In genomic region chr9:13918606-13919202, GRCm38 (mm10) we compare ENCODE assay signal across 12 mouse cellular contexts.
DNase-seq lines count a peak whose midpoint lies in the region; ATAC-seq lines count a peak whose summit lies in the region.
"Had no signal": no experiment of that assay in that cellular context is flagged by ENCODE, and none has a peak within 500 bp of the region (broad histone marks: within the 10 kb centered on the region; RNA-seq: fewer than 3 reads in every experiment).

No protein-coding gene starts in this region.

- peaks cover 3% of the 10 kb centered on the region; the same call in 1 of the 2 replicates for H3K4me1 ChIP-seq in neural tube, embryonic 11.5 days (ENCODE audit: control insufficient read depth, insufficient read depth, low read length)
- no peaks in the 10 kb centered on the region for H3K4me1 ChIP-seq in forebrain, embryonic 11.5 days (replicated peaks; ENCODE audit: control insufficient read depth, insufficient read depth, low read length)
- H3K4me1 ChIP-seq: kidney, embryonic 15.5 days had no signal

- peak; percentile 55; the same call in 1 of the 2 replicates for ATAC-seq in neural tube, embryonic 11.5 days (ENCODE audit: insufficient read depth, low FRiP score, low TSS enrichment)
- peak; percentile 84 for ATAC-seq in forebrain, embryonic 11.5 days (replicated peaks; ENCODE audit: low FRiP score)

- no peaks in the 10 kb centered on the region for H3K9me3 ChIP-seq in neural tube, embryonic 11.5 days (ENCODE audit: control insufficient read depth, low read length)
- H3K9me3 ChIP-seq in forebrain, embryonic 11.5 days (ENCODE audit: control insufficient read depth, low read length): no peaks in the 10 kb centered on the region
- H3K9me3 ChIP-seq: kidney, embryonic 15.5 days had no signal

- H3K27me3 ChIP-seq in neural tube, embryonic 11.5 days (ENCODE audit: control insufficient read depth, insufficient read depth, low read length): no peaks in the 10 kb centered on the region
- H3K27me3 ChIP-seq in forebrain, embryonic 11.5 days (ENCODE audit: control insufficient read depth, insufficient read depth, low read length): no peaks in the 10 kb centered on the region
- H3K27me3 ChIP-seq: heart, embryonic 13.5 days; kidney, embryonic 15.5 days; limb, embryonic 12.5 days had no signal

- no peaks in the 10 kb centered on the region for H3K36me3 ChIP-seq in neural tube, embryonic 11.5 days (ENCODE audit: control insufficient read depth, insufficient read depth, low read length)
- no peaks in the 10 kb centered on the region for H3K36me3 ChIP-seq in forebrain, embryonic 11.5 days (ENCODE audit: control insufficient read depth, insufficient read depth, low read length)
- H3K36me3 ChIP-seq: heart, embryonic 13.5 days; kidney, embryonic 15.5 days; limb, embryonic 12.5 days had no signal

- H3K4me2 ChIP-seq in neural tube, embryonic 11.5 days (ENCODE audit: low read depth): no peak overlapping the region
- no peak overlapping the region for H3K4me2 ChIP-seq in forebrain, embryonic 11.5 days (ENCODE audit: low read depth, low read length, severe bottlenecking)
- H3K4me2 ChIP-seq: heart, embryonic 13.5 days; kidney, embryonic 15.5 days; limb, embryonic 12.5 days had no signal

- DNase-seq in neural tube, embryonic 11.5 days (ENCODE audit: low spot score): peak; percentile 39
- no peak for DNase-seq in neural tube, embryonic 10.5 days (ENCODE audit: extremely low spot score, low spot score)
- DNase-seq in forebrain, embryonic 11.5 days (ENCODE audit: low spot score): no peak
- DNase-seq in mesoderm, embryonic 11.5 days (ENCODE audit: low read depth, low spot score): peak; percentile 56
- no peak for DNase-seq in kidney, adult 11 months
- DNase-seq in gastrocnemius, postnatal 36 days: no peak
- DNase-seq in adrenal gland, postnatal 36 days: no peak
- DNase-seq: cerebellum, adult 9-11 months had no signal

- 40% methylated on average over 7 of the region's 7 CpGs for WGBS in neural tube, embryonic 11.5 days
- WGBS in forebrain, embryonic 11.5 days: 34% methylated on average over 7 of the region's 7 CpGs

- no peak overlapping the region for H3K4me3 ChIP-seq in neural tube, embryonic 11.5 days (ENCODE audit: low read depth, low read length)
- H3K4me3 ChIP-seq in forebrain, embryonic 11.5 days (ENCODE audit: low read depth, low read length): no peak overlapping the region
- H3K4me3 ChIP-seq: heart, embryonic 13.5 days; kidney, embryonic 15.5 days; limb, embryonic 12.5 days had no signal

- H3K9ac ChIP-seq in neural tube, embryonic 11.5 days (ENCODE audit: low read length): no peak overlapping the region
- no peak overlapping the region for H3K9ac ChIP-seq in forebrain, embryonic 11.5 days (ENCODE audit: low read length)
- H3K9ac ChIP-seq: heart, embryonic 13.5 days; kidney, embryonic 15.5 days; limb, embryonic 12.5 days had no signal

- intact Hi-C loops in gastrocnemius, postnatal 36 days (cut with DNase I): no loop called here

- no peak overlapping the region for H3K27ac ChIP-seq in neural tube, embryonic 11.5 days (ENCODE audit: low read depth, low read length)
- no peak overlapping the region for H3K27ac ChIP-seq in forebrain, embryonic 11.5 days (ENCODE audit: low read depth, low read length)
- H3K27ac ChIP-seq: heart, embryonic 13.5 days; kidney, embryonic 15.5 days; limb, embryonic 12.5 days; macrophage had no signal

Comparison
In these comparisons a context has a peak if more than half of its experiments do, and no peak if none do; other contexts are left out.
1. DNase-seq: peak in neural tube, embryonic 11.5 days (single experiment) and mesoderm, embryonic 11.5 days (single experiment); none in neural tube, embryonic 10.5 days (single experiment), forebrain, embryonic 11.5 days (single experiment), kidney, adult 11 months (single experiment), gastrocnemius, postnatal 36 days (0 of 2) and adrenal gland, postnatal 36 days (0 of 2).